Mouse (Mus musculus): ENCODE measurements around the gene Sorbs2. TPM values are rescaled to one million over a fixed set of nuclear protein-coding genes. Genes with fewer than 3 reads are reported as not detected.

Gene Sorbs2
- polyA plus RNA-seq, 1 experiment from 2014 or later: 113 TPM

- Histone ChIP-seq H3K27me3 (no peaks in the 10 kb centered on the region), H3K9ac (no peak overlapping the region), H3K4me2 (no peak overlapping the region), H3K4me3 (replicated peaks) (no peak overlapping the region), H3K4me1 (peaks cover 23% of the 10 kb centered on the region), H3K27ac (no peak overlapping the region), H3K36me3 (replicated peaks) (no peaks in the 10 kb centered on the region), H3K9me3 (no peaks in the 10 kb centered on the region)
- ATAC-seq (ENCODE audit: low FRiP score): no peak
- WGBS: 85% methylated on average over 4 of the region's 4 CpGs
Observed at GRCm38 (mm10) chr8:45673149-45673548, 165.6 kb downstream of the Sorbs2 start.

DNA sequence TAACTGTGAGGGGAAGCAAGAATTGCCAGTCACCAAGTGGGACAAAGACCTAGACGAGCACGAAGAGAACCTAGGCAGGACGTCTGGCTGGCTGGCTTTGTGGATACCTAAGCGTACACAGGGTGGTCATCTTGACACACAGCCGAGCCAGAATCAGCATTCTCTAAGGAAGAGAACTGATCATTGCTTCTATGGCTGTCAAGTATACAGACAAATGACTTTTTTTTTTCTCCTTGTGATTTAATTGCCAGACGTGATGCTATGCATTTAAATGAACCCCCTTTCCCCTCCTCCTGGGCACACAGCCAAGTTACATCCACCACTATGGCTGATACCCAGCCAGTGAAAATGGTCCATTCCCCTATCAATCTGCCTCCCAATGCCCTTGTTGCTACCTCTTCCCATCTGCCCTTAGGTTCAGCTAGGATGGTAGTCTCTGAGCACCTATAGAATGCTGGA lies 168.3 kb downstream of the Sorbs2 start:
- 38% methylated on average over 6 of the region's 6 CpGs for WGBS
- peaks cover 25% of the 10 kb centered on the region for H3K4me1 ChIP-seq
- peak overlapping the region; percentile 13 for H3K4me2 ChIP-seq
- no peaks in the 10 kb centered on the region for H3K9me3 ChIP-seq
- no peak overlapping the region for H3K4me3 ChIP-seq (replicated peaks)
- H3K36me3 ChIP-seq (replicated peaks): no peaks in the 10 kb centered on the region
- no peaks in the 10 kb centered on the region for H3K27me3 ChIP-seq
- ATAC-seq (ENCODE audit: low FRiP score): peak; percentile 73
- H3K9ac ChIP-seq: no peak overlapping the region
- peak overlapping the region; percentile 83 for H3K27ac ChIP-seq

DNA sequence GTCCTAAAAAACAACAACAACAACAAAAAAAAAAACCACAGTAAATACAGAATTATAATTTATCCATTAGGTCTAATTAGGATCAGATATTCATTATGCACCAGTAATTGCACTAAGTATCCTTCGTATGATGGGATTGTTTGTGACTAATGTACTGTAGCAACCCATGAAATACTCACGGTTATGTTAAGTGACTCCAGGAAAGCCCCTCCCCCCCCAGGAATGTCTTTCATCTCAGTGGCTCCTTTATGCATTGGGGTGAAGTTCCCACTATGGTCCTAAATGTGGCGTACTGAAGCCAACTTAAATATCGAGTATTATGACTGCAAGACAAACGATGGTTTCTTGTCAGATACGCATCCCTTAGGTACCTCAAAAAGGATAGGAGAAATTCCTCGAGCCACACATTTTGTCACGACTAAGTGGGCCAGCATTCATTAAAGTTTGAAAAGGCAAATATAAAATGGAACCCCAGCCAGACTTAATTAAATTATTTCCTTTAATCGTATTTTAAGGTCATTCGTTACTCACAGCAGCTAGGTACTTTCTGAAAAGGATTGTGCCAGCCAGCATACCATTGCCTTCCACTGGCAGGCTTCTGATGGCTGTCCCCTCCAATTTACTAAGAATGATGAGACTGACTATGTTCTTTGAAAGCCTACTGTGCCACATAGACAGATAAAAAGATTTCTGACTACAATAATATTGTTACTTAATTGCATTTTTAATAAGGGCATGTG lies 169.7 kb downstream of the Sorbs2 start:
- no peaks in the 10 kb centered on the region for H3K9me3 ChIP-seq
- peak; percentile 37; the same call in 1 of the 2 replicates for ATAC-seq (ENCODE audit: low FRiP score)
- no peaks in the 10 kb centered on the region for H3K36me3 ChIP-seq (replicated peaks)
- H3K4me1 ChIP-seq: peaks cover 25% of the 10 kb centered on the region
- WGBS: 29% methylated on average over 10 of the region's 10 CpGs
- no peaks in the 10 kb centered on the region for H3K27me3 ChIP-seq
- no peak overlapping the region for H3K9ac ChIP-seq
- H3K4me3 ChIP-seq (replicated peaks): no peak overlapping the region
- H3K27ac ChIP-seq: peak overlapping the region; percentile 65
- no peak overlapping the region for H3K4me2 ChIP-seq

GRCm38 (mm10) chr8:45677854-45678241 lies 170.3 kb downstream of the Sorbs2 start:
- no peaks in the 10 kb centered on the region for H3K36me3 ChIP-seq (replicated peaks)
- no peak overlapping the region for H3K4me2 ChIP-seq
- H3K9ac ChIP-seq: no peak overlapping the region
- 50% methylated on average over 3 of the region's 3 CpGs for WGBS
- H3K9me3 ChIP-seq: no peaks in the 10 kb centered on the region
- H3K4me1 ChIP-seq: peaks cover 25% of the 10 kb centered on the region
- peak; percentile 30; the same call in 1 of the 2 replicates for ATAC-seq (ENCODE audit: low FRiP score)
- no peak overlapping the region for H3K4me3 ChIP-seq (replicated peaks)
- no peaks in the 10 kb centered on the region for H3K27me3 ChIP-seq
- H3K27ac ChIP-seq: peak overlapping the region; percentile 65; the same call in 1 of the 2 replicates

DNA sequence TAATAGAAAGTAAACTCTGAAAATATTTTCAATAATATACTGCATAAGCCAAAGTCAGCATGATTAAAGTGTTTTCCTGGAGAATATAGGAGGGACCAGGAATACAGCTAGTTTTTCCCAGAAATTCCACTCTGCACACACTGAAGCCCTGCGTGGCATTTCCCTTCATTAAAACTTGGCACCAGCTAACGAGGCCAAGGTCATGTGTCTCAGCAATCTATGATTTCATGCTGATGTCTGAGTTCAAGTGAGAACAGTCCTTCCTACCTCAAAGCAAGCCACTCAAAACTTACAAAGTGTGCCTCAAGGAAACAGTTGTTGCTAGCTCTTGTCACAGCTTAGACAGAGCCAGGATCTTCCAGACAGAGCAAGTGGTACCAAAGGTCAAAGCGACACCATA lies 173.6 kb downstream of the Sorbs2 start:
- H3K4me3 ChIP-seq (replicated peaks): no peak overlapping the region
- H3K9ac ChIP-seq: no peak overlapping the region
- H3K27ac ChIP-seq: no peak overlapping the region
- H3K27me3 ChIP-seq: no peaks in the 10 kb centered on the region
- peaks cover 15% of the 10 kb centered on the region for H3K4me1 ChIP-seq
- H3K4me2 ChIP-seq: no peak overlapping the region
- ATAC-seq (ENCODE audit: low FRiP score): no peak
- H3K9me3 ChIP-seq: no peaks in the 10 kb centered on the region
- WGBS: 74% methylated on average over 3 of the region's 3 CpGs
- H3K36me3 ChIP-seq (replicated peaks): no peaks in the 10 kb centered on the region

GRCm38 (mm10) chr8:45682845-45683383 lies 175.3 kb downstream of the Sorbs2 start:
- WGBS: 86% methylated on average over 8 of the region's 8 CpGs
- H3K4me2 ChIP-seq: no peak overlapping the region
- ATAC-seq (ENCODE audit: low FRiP score): no peak
- H3K9me3 ChIP-seq: no peaks in the 10 kb centered on the region
- H3K4me1 ChIP-seq: peaks cover 11% of the 10 kb centered on the region
- no peak overlapping the region for H3K9ac ChIP-seq
- H3K27me3 ChIP-seq: no peaks in the 10 kb centered on the region
- no peaks in the 10 kb centered on the region; the same call in 1 of the 2 replicates for H3K36me3 ChIP-seq (replicated peaks)
- no peak overlapping the region for H3K27ac ChIP-seq
- H3K4me3 ChIP-seq (replicated peaks): no peak overlapping the region

DNA sequence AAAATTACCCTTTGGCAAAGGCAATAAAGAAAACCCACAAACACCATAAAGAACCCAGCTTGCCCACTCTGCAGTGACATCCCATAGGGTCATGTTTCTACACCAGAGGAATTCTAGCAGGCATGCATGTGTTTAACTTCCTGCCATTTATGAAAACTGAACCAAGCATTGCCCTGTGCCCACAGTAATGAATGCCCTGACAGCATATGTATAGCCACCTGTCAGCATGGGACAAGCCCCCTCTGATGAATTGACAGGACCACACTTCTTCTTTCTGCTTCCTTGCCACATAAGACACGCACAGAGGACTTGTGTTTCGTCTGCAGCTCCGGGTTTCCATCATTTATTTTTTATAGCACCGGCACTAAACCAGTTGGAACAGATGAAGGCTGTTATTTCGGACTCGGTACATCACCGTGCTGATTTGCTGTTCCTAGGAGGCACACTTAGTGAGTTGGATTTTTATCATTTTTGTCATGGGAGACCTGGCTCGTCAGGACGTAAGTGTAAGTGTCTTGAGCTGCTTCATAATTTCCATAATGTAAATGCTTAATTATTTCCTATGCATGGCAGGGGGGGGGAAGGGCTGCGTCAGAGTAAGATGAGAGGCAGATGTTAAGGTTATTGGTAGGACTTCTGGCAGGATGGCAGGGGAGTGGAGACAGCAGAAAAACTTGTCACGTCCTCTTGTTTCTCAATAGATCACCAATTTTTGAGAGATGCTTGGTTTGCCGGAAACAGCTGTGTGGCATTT lies 180.5 kb downstream of the Sorbs2 start:
- Histone ChIP-seq H3K27me3 (no peaks in the 10 kb centered on the region), H3K4me1 (peaks cover 18% of the 10 kb centered on the region), H3K36me3 (replicated peaks) (no peaks in the 10 kb centered on the region; the same call in 1 of the 2 replicates), H3K27ac (peak overlapping the region; percentile 63), H3K4me2 (no peak overlapping the region), H3K4me3 (replicated peaks) (no peak overlapping the region), H3K9me3 (no peaks in the 10 kb centered on the region), H3K9ac (no peak overlapping the region)
- 74% methylated on average over 12 of the region's 12 CpGs for WGBS
- ATAC-seq (ENCODE audit: low FRiP score): peak; percentile 30; the same call in 1 of the 2 replicates

GRCm38 (mm10) chr8:45689611-45690207 lies 182.1 kb downstream of the Sorbs2 start:
- 88% methylated on average over 2 of the region's 2 CpGs for WGBS
- Histone ChIP-seq H3K4me3 (replicated peaks) (no peak overlapping the region), H3K9me3 (no peaks in the 10 kb centered on the region), H3K4me2 (no peak overlapping the region), H3K27ac (no peak overlapping the region), H3K36me3 (replicated peaks) (no peaks in the 10 kb centered on the region; the same call in 1 of the 2 replicates), H3K9ac (no peak overlapping the region), H3K27me3 (no peaks in the 10 kb centered on the region), H3K4me1 (peaks cover 18% of the 10 kb centered on the region)
- no peak for ATAC-seq (ENCODE audit: low FRiP score)

GRCm38 (mm10) chr8:45700100-45700499 lies 192.5 kb downstream of the Sorbs2 start:
- Histone ChIP-seq H3K9me3 (no peaks in the 10 kb centered on the region), H3K27ac (no peak overlapping the region), H3K27me3 (no peaks in the 10 kb centered on the region), H3K9ac (no peak overlapping the region), H3K4me1 (peaks cover 6% of the 10 kb centered on the region; the same call in 1 of the 2 replicates), H3K4me3 (replicated peaks) (no peak overlapping the region), H3K4me2 (no peak overlapping the region), H3K36me3 (replicated peaks) (no peaks in the 10 kb centered on the region)
- 89% methylated on average over 5 of the region's 5 CpGs for WGBS
- ATAC-seq (ENCODE audit: low FRiP score): no peak

DNA sequence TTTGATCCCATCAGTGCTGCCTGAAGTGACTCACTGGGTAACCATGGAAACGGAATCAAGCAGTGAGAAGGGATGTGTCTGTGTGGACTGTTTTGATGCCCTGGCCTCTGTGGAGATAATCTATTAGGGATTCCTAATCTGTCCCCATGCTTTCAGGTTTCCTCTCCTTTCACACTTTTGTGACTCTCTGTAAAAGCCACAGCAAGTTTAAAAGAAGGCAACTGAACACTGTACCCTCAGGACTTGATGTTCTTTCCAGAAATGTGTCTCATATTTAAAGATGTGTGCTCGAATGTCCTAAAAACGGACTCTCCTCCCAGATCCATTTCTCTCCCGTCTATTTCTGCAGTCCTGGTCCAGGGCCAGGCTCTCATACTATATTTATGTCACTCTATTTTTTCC lies 196.1 kb downstream of the Sorbs2 start:
- H3K4me2 ChIP-seq: no peak overlapping the region
- H3K27me3 ChIP-seq: no peaks in the 10 kb centered on the region
- WGBS: 76% methylated on average over 4 of the region's 4 CpGs
- no peaks in the 10 kb centered on the region for H3K9me3 ChIP-seq
- H3K36me3 ChIP-seq (replicated peaks): no peaks in the 10 kb centered on the region
- no peak overlapping the region for H3K9ac ChIP-seq
- H3K4me3 ChIP-seq (replicated peaks): no peak overlapping the region
- H3K27ac ChIP-seq: no peak overlapping the region
- peaks cover 6% of the 10 kb centered on the region; the same call in 1 of the 2 replicates for H3K4me1 ChIP-seq
- ATAC-seq (ENCODE audit: low FRiP score): no peak

- Histone ChIP-seq H3K4me2 (no peak overlapping the region), H3K27ac (no peak overlapping the region), H3K27me3 (no peaks in the 10 kb centered on the region), H3K4me3 (replicated peaks) (no peak overlapping the region), H3K4me1 (no peaks in the 10 kb centered on the region; the same call in 1 of the 2 replicates), H3K36me3 (replicated peaks) (no peaks in the 10 kb centered on the region), H3K9me3 (no peaks in the 10 kb centered on the region), H3K9ac (no peak overlapping the region)
- no peak for ATAC-seq (ENCODE audit: low FRiP score)
- 86% methylated on average over 4 of the region's 4 CpGs for WGBS
Observed at GRCm38 (mm10) chr8:45709098-45709497, 201.5 kb downstream of the Sorbs2 start.

GRCm38 (mm10) chr8:45709734-45710133 lies 202.1 kb downstream of the Sorbs2 start:
- 74% methylated on average over 4 of the region's 4 CpGs for whole genome bisulfite sequencing
- no peaks in the 10 kb centered on the region for H3K36me3 ChIP-seq (replicated peaks)
- H3K4me3 ChIP-seq (replicated peaks): no peak overlapping the region
- no peaks in the 10 kb centered on the region for H3K9me3 ChIP-seq
- H3K27ac ChIP-seq: no peak overlapping the region
- no peak overlapping the region for H3K4me2 ChIP-seq
- no peak overlapping the region for H3K9ac ChIP-seq
- no peaks in the 10 kb centered on the region for H3K27me3 ChIP-seq
- H3K4me1 ChIP-seq: peaks cover 5% of the 10 kb centered on the region; the same call in 1 of the 2 replicates
- ATAC-seq (ENCODE audit: low FRiP score): no peak
